Mouse (Mus musculus): ENCODE measurements at regions not wholly inside any gene's neighbourhood (a gene's known extent, or its start where the extent isn't known, plus 50 kb on each side); places are given as distances from the start of the nearest gene placed in this dataset.

- DNase-seq (ENCODE audit: low spot score in 2 of 2): no peak
Observed at GRCm38 (mm10) chr9:25951144-25951543, 469.8 kb downstream of the Eepd1 start.

GRCm38 (mm10) chr9:25959082-25959481 is 477.7 kb downstream of the Eepd1 start:
- DNase-seq (ENCODE audit: low spot score in 2 of 2): peak; percentile 5 to 26

GRCm38 (mm10) chr9:25985450-25985849 is 504.1 kb downstream of the Eepd1 start:
- no peak for DNase-seq (ENCODE audit: low spot score in 2 of 2)

GRCm38 (mm10) chr9:25985920-25986319 is 504.6 kb downstream of the Eepd1 start:
- DNase-seq (ENCODE audit: low spot score in 2 of 2): no peak

- no peak for DNase-seq (ENCODE audit: low spot score in 2 of 2)
Observed at GRCm38 (mm10) chr9:26001821-26002220, 520.5 kb downstream of the Eepd1 start.
